Mouse (Mus musculus) heart, postnatal 14 days (tissue): Measurements from ENCODE around the gene Ric1. TPM values are rescaled to one million over a fixed set of nuclear protein-coding genes. Genes with fewer than 3 reads are reported as not detected.
"Not testable (repeated sequence)": the region's sequence is repeated elsewhere in the genome, so short reads cannot be mapped to it uniquely, and the experiment has no call there.

Experiments
- DNase-seq, 2 experiments: peaks; one replicate each; pipeline ENCODE4 v3.0.0; 2021 to 2022
- intact Hi-C: fragments of 180-260 bp; cut with DNase I; formaldehyde crosslinking; loops from one replicate; pipeline ENCODE4 v1.15.1; 2025
- total RNA-seq, 2 experiments: library from RNA; stranded (reverse); gene quantifications; 2 replicates each; pipeline ENCODE4 v1.2.3; 2021

Ric1 gene
- total RNA-seq, 2 experiments from 2014 or later, result 27.3 to 30.8 TPM

- intact Hi-C loops, result loop anchor here (2.0 kb wide), 1 partner anchor 39 kb away; no protein-coding TSS in a partner anchor
- DNase-seq, result no peak
These were observed 1.6 kb downstream of the Ric1 start for GRCm38 (mm10) chr19:29523701-29524100.

- DNase-seq, result peak; percentile 46 to 54
- intact Hi-C loops, result no loop called here
These were observed 2.5 kb downstream of the Ric1 start for GRCm38 (mm10) chr19:29524614-29525013.

GRCm38 (mm10) chr19:29525588-29525987 lies 3.5 kb downstream of the Ric1 start:
- DNase-seq, intact Hi-C loops: not testable (repeated sequence)

GRCm38 (mm10) chr19:29526837-29527236 lies 4.8 kb downstream of the Ric1 start:
- DNase-seq, result no peak
- intact Hi-C loops, result no loop called here

GRCm38 (mm10) chr19:29527299-29527698 lies 5.2 kb downstream of the Ric1 start:
- no peak for DNase-seq
- intact Hi-C loops, result no loop called here

- intact Hi-C loops, result no loop called here
- no peak for DNase-seq
These were observed 6.5 kb downstream of the Ric1 start for GRCm38 (mm10) chr19:29528568-29528967.

- intact Hi-C loops, result no loop called here
- DNase-seq, result no peak
These were observed 11.9 kb downstream of the Ric1 start for GRCm38 (mm10) chr19:29534030-29534429.

- intact Hi-C loops, result no loop called here
- no peak for DNase-seq
These were observed 20.3 kb downstream of the Ric1 start for GRCm38 (mm10) chr19:29542256-29542970.

- intact Hi-C loops, result no loop called here
- no peak for DNase-seq
These were observed 21.9 kb downstream of the Ric1 start for GRCm38 (mm10) chr19:29544026-29544425.

GRCm38 (mm10) chr19:29550618-29551017 lies 28.5 kb downstream of the Ric1 start:
- intact Hi-C loops, result no loop called here
- DNase-seq, result no peak

GRCm38 (mm10) chr19:29551128-29551527 lies 29.0 kb downstream of the Ric1 start:
- no peak for DNase-seq
- intact Hi-C loops, result no loop called here

- intact Hi-C loops, DNase-seq: not testable (repeated sequence)
These were observed 29.9 kb downstream of the Ric1 start for GRCm38 (mm10) chr19:29551980-29552379.

GRCm38 (mm10) chr19:29557171-29557845 lies 35.2 kb downstream of the Ric1 start:
- intact Hi-C loops, result not testable (repeated sequence)

GRCm38 (mm10) chr19:29562166-29562565 lies 40.1 kb downstream of the Ric1 start:
- no peak for DNase-seq
- intact Hi-C loops, result loop anchor here (2.0 to 5.0 kb wide), 3 partner anchors 39 to 200 kb away; partner anchors contain the start of gene Ric1

More at GRCm38 (mm10) chr19:29557171-29557845, 35.2 kb downstream of the Ric1 start:
- DNase-seq, result not testable (repeated sequence)

- no peak for DNase-seq
- intact Hi-C loops, result loop anchor here (2.0 to 5.0 kb wide), 3 partner anchors 40 to 200 kb away; partner anchors contain the start of gene Ric1
These were observed 40.5 kb downstream of the Ric1 start for GRCm38 (mm10) chr19:29562603-29563002.

- intact Hi-C loops, result loop anchor here (2.0 to 5.0 kb wide), 3 partner anchors 41 to 201 kb away; partner anchors contain the start of gene Ric1
- peak; percentile 50 to 75 for DNase-seq
These were observed 41.2 kb downstream of the Ric1 start for GRCm38 (mm10) chr19:29563258-29563779.

- no peak for DNase-seq
- intact Hi-C loops, result no loop called here
These were observed 44.4 kb downstream of the Ric1 start for GRCm38 (mm10) chr19:29566512-29566911.

GRCm38 (mm10) chr19:29582439-29582838 lies 60.4 kb downstream of the Ric1 start:
- intact Hi-C loops, result no loop called here
- DNase-seq, result no peak

- no peak for DNase-seq
- intact Hi-C loops, result no loop called here
These were observed 61.7 kb downstream of the Ric1 start for GRCm38 (mm10) chr19:29583734-29584133.

- intact Hi-C loops, DNase-seq: not testable (repeated sequence)
These were observed 71.7 kb downstream of the Ric1 start for GRCm38 (mm10) chr19:29593783-29594182.

GRCm38 (mm10) chr19:29596276-29596675 lies 74.2 kb downstream of the Ric1 start:
- intact Hi-C loops, result no loop called here
- no peak for DNase-seq
